Mouse (Mus musculus): ENCODE measurements at regions not wholly inside any gene's neighbourhood (a gene's known extent, or its start where the extent isn't known, plus 50 kb on each side); places are given as distances from the start of the nearest gene placed in this dataset.

DNA sequence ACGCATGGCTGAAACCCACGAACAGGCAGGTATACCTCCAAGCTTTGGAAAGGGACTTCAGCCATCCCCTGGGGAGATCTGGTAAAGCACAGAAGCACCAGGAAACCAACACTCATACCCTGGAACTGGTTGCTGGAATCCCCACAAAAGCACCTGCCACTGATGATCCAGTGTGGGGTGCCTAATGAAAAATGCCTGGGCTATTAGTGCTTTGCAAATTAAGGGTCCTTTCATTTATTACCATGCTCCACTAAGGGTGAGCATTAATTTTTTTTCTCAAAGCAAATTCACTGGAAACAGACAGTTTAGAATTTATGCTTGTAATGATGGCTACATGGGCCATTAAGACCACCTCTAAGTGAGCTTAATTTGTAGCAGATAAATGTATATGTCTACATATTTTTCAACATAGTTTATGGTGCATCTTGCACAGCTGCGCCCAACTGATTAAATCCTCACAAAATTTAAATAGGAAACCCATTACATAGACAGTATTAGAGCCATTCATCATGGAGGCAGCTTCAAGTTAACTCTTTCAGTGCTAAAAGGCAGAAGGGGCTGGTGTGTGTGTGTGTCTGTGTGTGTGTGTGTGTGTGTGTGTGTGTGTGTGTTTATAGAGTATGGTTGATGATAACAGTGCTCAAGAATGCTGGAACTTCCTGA lies 201.8 kb downstream of the Cbln1 start:
- no peak for DNase-seq

DNA sequence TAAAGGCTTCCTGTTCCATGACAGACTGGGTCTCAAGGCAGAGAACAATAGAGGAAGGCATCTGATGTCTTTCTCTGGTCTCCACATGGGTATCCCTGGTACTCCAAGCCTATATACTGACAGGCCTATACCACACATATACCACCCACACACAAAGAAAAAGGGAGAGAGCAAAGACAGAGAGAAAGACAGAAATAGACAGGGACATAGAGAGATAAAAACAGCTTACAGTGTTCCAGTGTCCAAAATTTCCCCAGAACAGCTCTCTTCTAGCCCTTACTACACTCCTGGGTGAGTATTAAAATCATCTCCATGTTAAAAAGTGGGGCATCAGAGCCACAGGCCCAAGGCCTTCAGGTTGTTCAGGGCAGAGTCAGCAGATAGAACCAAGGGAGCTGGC lies 204.2 kb downstream of the Cbln1 start:
- DNase-seq = no peak

DNA sequence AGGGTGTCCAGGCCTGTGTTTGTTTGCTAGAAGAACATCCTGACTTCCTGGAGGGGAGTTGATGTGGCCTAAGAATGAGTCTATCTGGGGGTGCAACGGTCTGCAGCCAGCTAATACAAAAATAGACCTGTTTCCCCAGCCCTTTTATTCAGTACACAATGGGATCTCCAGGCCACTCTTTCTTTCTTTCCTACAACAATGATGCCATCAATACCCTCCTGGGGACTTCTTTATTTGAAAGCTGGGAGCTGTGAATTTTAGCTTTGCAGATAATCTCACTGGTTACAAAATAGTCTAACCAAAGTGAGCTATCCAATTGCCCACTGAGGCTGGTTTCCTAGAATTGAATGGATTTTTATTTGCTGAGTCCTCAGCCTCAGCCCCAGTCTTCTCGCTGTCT lies 207.4 kb downstream of the Cbln1 start:
- DNase-seq = no peak

DNA sequence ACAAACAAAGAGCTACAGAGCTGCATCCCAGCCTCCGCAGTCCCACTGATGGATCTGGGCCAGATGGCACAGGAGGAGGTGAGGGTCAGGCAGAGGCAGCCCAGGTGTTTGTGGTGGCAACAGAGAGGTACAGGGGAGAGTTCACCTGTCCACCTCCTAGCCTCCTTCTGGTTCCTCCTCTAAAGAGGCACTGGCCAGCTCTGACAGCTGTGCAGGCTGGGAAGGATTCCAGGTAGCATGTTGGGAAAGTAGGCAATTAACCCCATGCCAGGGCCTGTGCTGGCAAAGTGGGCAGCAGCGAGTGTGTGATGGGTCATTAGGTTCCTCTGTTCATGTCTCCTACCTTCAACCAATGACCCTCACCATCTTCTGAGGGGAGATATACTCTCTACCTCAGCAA lies 212.1 kb downstream of the Cbln1 start:
- DNase-seq = no peak

DNA sequence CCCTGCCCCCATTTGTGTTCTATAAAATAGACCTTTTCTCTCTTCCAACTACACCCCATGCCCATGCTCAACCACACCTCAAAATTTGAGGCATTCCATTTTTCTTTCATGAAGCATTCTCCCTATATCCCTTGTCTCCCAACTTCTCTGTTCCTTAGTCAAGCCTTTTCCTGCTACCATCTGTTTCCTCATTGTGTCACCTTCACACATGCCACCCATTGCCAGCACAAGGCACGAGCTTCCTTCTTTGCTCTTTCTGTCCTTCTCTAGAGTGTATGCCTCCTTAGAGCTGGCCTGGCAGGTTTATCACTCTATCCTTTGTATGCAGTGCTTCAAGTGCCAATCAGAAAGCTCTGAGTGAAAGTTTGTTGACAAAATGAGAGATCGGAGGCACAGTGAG lies 229.7 kb downstream of the Cbln1 start:
- no peak for DNase-seq

DNA sequence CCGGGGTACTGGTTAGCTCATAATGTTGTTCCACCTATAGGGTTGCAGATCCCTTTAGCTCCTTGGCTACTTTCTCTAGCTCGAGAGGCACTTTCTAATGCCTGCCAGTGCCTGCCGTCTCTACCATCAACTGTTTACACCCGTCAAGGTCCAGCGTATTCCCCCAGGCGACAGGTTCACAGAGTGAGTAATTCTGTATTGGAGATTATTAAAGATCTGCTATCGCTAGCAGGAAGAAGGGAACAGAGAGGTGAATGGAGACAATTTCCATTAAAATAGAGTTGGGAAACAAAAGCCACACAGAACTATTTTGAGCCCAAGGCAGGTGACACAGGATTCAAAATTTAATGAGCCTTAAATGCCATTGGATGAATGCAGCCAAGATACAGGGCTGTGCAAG lies 235.2 kb downstream of the Cbln1 start:
- no peak for DNase-seq

DNA sequence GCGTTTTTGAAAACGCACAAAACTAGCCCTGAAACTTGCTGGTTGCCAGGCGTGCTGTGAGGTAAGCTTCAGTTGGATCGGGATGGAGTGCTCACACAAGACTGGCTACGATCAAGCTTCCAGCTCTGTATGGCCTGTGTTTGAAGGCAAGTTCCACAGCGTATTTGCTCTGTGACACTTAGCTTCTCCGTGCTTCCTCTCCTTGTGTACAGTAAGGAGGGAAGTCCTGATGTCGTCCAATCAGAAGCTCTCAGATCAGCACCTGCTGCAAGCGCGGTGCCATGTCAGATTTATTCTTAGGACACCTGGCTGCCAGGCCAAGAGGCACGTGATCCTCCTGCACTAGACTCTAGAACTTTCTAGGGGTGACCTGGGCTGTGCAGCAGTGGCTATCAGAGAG lies 236.0 kb downstream of the Cbln1 start:
- no peak for DNase-seq

DNA sequence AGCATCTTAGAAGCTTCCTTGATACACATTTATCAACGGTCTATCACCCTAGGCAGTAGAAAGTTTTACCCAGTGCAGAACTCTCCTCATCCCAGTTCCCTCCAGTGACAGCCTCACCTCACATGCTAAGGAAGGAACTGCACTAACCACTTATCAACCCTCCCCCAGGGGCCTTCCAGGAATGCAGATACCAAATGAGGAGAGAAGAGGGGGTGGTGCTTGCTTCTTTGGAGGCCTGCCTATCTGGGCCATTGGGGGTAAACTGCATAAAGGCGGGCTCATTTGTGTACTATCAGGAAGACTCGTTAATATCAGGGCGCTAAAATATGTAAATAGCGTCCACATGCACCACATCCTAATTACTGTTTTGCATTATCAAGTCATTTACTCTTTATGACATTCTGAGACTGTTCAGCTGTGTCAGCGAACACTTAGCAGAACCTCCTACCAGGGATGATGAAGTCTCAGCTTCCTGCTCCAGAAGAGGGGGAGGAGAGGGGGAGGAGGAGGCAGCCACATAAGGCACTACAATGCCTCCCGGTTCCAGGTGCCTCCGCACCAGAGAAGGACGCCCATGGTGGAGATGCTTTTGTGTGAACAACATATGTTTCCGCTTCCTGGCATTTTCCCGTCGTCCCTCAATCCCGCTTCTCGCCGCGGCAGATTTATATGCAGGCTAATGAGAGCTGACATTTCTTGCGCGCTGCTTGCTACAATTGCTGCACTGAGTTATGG lies 236.9 kb downstream of the Cbln1 start:
- no peak for DNase-seq

DNA sequence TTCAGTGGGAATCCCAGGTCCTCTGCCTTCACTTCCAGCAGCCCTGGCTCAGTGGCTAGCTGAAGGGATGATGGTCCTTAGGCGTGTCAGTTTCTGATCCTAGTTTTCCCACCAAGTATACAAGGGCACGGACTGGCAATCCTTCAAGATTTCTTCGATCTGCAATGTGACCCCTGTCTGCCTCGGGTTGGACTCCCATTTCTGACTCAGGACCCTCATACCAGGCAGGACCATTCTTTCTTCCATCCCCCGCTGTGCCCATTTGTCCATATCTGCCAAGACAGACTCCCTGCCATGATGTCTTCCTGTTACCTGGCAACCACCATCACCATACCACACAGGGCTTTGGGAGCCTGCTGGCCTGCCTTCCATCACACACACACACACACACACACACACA lies 238.1 kb downstream of the Cbln1 start:
- DNase-seq = no peak

DNA sequence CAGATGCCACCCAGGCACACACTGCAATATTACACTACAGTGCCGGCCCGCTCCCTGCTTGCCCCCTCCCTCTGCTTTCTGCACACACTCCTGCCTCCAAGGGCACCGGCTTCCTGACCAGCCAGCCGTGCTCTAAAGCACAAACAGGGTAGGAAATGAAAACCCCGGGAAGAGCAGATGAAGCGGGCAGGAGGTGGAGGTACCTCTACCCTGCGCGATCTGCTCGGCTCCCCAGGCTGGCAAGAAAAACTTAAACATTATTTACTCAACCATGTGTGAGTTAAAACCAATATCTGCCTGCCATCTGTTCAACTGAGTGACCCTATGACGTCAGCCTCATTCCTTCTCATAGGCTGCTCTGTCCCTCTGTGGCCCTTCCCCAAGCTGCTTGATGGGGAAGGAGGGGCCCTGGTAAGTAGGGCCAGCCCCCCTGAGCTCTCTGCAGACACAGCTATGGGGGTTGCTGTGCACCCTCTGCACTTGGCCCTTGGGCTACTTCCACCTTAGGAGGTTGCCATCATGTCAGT lies 238.5 kb downstream of the Cbln1 start:
- DNase-seq = no peak

DNA sequence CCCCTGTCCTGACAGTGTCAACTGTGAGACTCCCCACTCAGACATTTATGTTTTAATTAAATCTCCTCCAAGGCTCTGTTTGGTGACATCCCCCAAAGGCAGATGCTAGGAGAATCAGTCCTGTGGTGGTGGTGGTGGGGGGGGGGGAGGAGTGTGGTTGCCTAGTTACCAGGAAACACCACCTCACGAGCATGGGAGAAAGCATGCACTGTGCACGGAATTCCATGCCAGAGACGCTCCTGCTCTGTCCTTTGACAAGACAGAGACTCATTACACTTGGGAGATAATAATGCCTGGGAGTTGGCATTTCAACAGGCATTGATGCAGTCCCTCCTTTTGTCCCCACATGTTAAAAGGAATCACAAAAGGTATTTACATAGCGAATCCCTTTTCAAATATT lies 240.6 kb downstream of the Cbln1 start:
- no peak for DNase-seq

DNA sequence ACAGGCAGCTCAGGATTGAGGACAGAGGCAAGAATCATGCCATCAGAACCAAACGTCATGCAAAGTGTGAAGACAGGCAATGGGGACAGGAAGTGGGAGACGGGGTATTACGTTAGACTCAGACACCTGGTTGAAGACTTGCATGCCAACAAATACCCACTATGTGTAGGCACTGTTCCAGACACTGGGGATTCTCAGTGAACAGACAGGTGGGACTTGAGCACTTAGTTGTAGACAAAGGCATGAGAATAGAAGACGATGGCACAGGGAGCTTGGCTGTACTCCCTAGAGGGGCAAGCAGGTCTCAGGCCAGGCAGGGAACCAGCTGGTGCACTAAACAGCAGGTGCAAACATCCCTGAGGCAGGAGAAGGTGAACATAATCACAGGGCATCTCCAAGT lies 242.3 kb downstream of the Cbln1 start:
- DNase-seq = no peak

DNA sequence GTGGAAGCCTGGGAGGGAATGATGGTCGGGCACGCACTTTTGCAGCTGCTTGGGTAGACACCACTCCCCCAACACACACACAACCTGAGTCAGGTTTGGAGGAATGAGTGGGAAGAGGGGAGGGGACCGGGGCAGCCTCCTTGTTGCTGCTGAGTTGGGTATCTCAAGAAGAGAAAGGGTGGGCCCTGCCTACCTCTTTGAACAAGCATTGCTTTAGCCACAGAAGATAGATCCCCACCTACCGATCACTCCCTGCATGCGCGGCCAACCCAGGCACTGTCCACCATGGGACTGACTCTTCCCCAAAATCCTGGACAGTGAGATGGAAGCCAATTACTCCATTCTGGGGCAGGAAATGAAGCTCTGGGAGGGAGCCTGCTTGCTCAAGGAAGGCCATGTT lies 243.2 kb downstream of the Cbln1 start:
- no peak for DNase-seq

DNA sequence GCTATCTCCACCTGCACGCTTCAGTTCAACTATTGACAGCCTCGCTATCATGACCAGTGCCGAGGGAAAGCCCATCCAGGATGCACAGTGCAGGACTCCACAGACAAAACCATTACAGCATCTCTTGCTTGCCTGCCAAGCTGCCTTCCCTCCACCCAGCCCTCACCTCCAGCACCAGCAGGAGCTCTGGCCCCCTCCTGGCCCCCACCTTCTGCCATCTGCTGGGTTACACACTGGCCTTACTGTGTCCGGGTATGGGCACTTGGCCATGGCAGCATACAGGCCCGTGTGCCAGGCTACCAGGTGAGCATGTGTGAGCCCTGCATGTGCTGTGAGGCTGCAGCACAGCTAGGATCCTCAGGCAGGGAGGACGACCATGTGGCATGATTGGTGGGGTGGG lies 243.6 kb downstream of the Cbln1 start:
- DNase-seq = no peak

DNA sequence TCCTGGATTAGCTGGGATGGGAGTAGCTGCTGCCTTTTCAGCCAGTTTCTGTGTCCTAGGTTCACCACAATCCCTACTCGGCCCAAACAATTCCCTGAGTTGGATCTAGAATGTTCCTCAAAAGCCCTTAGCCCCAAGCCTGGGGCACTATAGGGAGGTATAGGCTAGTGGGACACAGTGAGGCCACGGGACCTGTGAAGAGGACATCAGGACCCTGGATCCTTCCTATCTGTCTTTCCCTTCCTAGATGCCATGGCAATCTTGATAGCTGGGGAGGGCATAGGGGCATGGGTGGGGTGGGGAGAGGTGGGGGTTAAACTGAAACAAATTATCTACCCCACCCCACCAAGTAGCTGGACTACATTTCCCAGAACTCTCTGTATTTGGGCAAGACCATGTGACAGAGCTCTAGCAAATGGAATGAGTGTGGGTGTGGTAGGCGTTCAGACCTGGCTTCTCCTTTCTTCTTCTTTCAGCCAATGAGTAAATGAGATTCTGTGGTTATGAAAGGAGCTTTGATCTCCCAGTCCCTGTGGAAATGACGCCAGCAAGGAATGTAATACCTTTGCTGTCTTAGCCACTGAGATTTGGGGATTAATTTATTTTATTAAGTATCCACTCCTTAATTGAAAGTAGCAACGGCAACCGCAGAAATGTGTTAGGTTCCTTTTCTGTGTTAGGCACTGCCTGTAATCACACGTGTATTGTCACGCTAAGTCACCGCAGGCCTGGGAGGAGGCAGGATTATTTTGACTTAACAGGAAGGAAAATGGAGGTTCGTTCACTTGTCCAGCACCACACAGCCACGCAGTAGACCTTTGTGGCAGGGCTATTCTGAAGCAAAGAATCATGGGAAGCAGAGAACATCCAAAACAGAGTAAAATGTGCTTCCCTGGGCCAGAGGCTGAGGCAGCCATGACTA lies 246.6 kb downstream of the Cbln1 start:
- no peak for DNase-seq

DNA sequence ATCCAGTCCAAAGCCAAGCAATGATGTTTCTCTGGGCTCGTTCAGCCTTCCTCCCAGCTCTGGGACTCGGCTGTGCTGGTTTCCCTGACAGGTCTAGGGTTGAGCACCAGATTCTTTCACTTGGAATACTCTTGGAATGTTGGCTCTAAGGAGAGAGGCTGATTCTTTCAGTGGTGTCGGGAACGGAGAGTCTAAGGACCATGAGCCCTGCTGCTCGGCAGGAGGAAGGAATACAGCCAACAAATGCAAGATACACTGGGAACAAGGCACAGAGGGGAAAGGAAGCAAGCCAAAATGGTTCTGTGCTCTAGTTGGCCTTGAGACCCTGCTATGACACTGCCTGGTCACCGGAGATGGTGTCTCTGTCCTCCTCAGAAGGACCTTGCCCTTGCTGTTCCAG lies 251.8 kb downstream of the Cbln1 start:
- DNase-seq = no peak

DNA sequence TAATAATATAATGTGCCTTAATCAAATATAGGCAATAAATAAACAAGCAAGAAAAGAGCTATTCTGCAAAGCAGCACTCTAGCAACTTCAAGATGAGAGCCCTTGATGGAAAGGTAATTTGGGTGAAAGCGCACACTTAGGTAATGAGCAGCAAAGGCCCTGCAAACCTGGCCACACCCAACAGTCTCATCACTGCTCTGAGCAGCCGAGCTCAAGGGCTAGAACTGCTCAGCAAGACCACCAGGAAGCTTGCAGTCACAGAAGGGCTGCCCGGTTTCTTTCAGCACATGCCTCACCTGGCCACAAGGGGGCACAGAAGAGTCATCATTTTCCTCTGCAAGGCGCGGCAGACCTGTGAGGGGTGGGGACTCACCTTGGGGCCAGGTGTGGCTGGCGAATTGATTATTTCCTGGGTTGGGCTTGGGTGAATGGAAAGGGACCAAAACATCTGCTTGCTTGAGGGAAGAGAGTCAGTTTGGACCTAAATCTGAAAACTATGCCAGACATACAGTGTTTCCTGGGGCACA lies 253.4 kb downstream of the Cbln1 start:
- DNase-seq = peak; percentile 11

DNA sequence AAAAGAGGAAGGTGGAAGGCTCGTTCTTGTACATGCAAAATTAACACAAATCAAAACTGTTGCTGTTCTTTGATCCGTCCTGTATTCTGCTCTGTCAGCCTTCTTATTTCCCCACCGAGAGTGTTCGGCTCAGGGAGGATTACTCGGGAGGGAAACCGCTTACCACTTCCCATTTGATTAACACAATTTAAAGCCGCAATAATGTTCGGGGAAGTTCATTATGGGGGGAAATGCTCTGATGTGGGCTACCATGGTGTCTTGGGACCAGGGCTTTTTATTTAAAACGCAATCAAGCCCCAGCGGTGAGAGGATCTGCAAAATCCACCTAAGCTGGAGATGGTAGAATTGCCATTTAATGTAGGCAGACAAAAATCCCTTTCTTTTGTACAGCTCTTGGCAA lies 257.4 kb downstream of the Cbln1 start:
- no peak for DNase-seq

DNA sequence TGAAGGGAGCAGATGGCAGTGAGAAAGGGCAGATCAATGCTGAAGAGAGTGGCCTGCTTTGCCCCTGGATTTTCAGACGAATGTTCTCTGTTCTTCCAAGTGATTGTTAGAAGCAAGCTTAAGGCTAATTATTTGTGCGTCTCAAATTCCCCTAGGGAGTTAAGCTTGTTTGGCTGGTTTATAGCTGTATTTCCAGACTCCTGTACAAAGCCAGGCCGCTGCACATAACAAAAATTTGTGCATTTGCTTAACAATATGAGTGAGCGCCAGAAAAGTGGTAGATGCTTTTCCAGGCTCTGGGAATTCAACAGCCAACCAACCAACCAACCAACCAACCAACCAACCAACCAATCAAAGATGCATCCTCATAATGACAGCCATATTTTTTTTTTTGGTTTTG lies 261.9 kb downstream of the Cbln1 start:
- no peak for DNase-seq

DNA sequence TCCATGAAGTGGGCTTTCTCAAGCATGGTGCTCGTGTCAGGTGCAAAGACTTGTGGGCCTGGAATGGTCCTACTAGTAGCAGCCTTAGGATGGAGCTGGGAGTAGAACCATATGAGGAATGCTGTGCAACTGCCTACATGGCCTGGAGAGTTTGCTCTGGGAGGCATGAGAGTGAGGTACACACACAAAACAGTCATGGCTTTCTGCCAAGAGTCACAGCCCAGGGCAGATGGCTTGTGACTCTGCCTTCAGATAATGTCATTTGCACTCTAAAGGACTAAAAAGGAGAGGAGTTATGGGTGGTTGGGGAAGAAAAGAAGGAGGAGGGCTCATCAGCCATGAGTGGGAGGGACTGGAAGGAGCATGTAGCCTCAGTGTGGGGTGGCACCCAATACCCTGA lies 263.1 kb downstream of the Cbln1 start:
- DNase-seq = no peak

DNA sequence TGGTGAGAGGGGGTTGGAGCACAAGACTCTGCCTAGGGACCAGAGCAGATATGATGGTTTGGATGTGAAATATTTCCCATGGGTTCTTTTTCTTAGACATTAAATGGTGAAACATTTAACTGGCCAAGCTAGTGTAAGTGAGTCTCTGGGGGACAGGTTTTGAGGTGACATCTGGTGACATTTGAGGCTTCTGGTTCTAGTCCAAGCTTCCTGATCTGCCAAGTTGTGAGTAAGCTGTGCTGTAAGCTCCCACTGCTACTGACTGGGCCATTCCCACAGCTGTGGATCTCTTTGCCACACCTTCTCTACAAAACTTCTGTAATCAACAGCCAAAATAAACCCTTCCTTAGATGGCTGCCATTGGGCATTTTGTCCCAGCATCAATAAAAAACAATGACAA lies 264.4 kb downstream of the Cbln1 start:
- DNase-seq = no peak

DNA sequence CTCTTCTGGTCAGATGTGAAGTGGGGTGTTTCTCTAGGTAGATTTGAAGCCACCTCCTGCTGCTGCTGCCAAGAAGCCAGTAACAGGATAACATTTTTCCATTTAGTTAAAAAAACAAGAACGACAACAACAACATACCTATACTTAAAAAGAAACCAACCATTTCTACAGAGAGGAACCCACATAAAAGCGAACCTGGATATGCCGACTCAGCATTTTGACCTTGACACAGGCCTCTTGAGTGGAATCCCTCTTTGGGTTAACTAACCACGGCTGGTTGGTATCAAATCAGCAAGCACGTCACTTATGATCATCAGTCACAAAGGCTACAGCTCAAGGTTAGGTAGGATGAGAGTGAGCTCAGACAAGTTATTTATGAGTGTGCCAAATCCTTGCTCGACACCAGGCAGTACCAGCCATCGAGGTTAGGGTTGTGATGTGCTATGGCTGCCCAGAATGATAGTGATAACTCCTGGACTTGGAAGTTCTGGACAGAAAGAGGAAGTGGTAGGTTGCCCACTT lies 269.7 kb downstream of the Cbln1 start:
- DNase-seq = peak; percentile 43

Measured in adrenal gland, adult 8-10 months (tissue).